Mouse (Mus musculus) forebrain, embryonic 13.5 days (tissue): ENCODE measurements around the gene Pdpn. TPM values are rescaled to one million over a fixed set of nuclear protein-coding genes. Genes with fewer than 3 reads are reported as not detected.
A peak's percentile ranks its signal among the peaks of the same experiment; 100 is the strongest.

ENCODE experiments used
- ATAC-seq: fragments of 200-750 bp; cut with Nextera tagmentation; 2 replicates; pipeline ENCODE4 v1.8.0; 2017
- H3K27ac ChIP-seq: fragments of 300-500 bp; sonication (generic); 2 replicates; pipeline ENCODE4 v1.5.1; 2015; ENCODE audit warnings: inconsistent platforms, mild to moderate bottlenecking, moderate library complexity
- H3K27me3 ChIP-seq: fragments of 300-500 bp; sonication (generic); 2 replicates; pipeline ENCODE4 v1.6.1; 2015; ENCODE audit warnings: mild to moderate bottlenecking, inconsistent platforms
- H3K36me3 ChIP-seq: fragments of 300-500 bp; sonication (generic); 2 replicates; pipeline ENCODE4 v1.6.1; 2015; ENCODE audit warnings: mild to moderate bottlenecking, inconsistent platforms; ENCODE audit not compliant: poor library complexity, severe bottlenecking
- H3K4me1 ChIP-seq: fragments of 300-500 bp; sonication (generic); 2 replicates; pipeline ENCODE4 v1.6.1; 2015; ENCODE audit warnings: inconsistent platforms
- H3K4me2 ChIP-seq: fragments of 300-500 bp; sonication (generic); 2 replicates; pipeline ENCODE4 v1.6.1; 2015; ENCODE audit warnings: inconsistent platforms, mild to moderate bottlenecking, moderate library complexity
- H3K4me3 ChIP-seq: fragments of 300-500 bp; sonication (generic); 2 replicates; pipeline ENCODE4 v1.5.1; 2015; ENCODE audit warnings: mild to moderate bottlenecking, inconsistent platforms
- H3K9ac ChIP-seq: fragments of 300-500 bp; sonication (generic); 2 replicates; pipeline ENCODE4 v1.6.1; 2015; ENCODE audit warnings: mild to moderate bottlenecking, inconsistent platforms
- H3K9me3 ChIP-seq: fragments of 300-500 bp; sonication (generic); replicated peaks from 2 replicates; pipeline ENCODE4 v1.6.1; 2016; ENCODE audit warnings: inconsistent platforms
- WGBS: fragments of 180-500 bp; shearing (Covaris S2); methylation state at CpG from one replicate; pipeline ENCODE4 v1.1.7; 2015; 5-methylcytosine and 5-hydroxymethylcytosine counted together
- polyA plus RNA-seq: library from polyadenylated mRNA; unstranded; fragments of >200 nt; fragmentation: Nextera tagmentation; extraction: Ambion mirVana; gene quantifications from 2 replicates; pipeline ENCODE4 v1.2.1, GENCODE M21; 2015

Pdpn gene
- polyA plus RNA-seq, 1 experiment from 2014 or later: 59.6 TPM

DNA sequence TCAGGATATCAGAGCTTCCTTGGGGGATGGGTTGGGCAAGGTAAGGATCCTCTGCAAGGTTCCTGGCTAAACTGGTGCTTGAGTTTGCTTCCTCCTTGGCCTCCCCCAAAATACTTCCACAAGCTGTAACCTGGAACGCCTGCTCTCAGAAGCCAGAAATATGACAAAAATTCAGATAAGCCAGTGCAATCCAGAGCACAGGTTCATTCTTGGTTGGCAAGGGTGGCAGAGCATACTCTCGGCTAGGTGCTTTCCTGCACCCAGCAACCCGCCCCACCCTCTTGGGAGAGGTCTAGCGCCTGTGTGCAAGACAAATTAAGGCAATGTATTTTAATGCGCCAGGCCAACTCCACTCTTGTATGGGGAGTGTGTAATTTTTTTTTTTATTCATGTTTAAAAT is 3.2 kb downstream of the Pdpn start:
- Histone ChIP-seq H3K4me3 (no peak overlapping the region), H3K27me3 (no peaks in the 10 kb centered on the region), H3K36me3 (peaks cover 20% of the 10 kb centered on the region), H3K4me1 (peaks cover 48% of the 10 kb centered on the region), H3K4me2 (peak overlapping the region; percentile 66), H3K9ac (no peak overlapping the region), H3K27ac (no peak overlapping the region), H3K9me3 (peaks cover 6% of the 10 kb centered on the region)
- 71% methylated on average over 5 of the region's 5 CpGs for WGBS
- no peak for ATAC-seq

DNA sequence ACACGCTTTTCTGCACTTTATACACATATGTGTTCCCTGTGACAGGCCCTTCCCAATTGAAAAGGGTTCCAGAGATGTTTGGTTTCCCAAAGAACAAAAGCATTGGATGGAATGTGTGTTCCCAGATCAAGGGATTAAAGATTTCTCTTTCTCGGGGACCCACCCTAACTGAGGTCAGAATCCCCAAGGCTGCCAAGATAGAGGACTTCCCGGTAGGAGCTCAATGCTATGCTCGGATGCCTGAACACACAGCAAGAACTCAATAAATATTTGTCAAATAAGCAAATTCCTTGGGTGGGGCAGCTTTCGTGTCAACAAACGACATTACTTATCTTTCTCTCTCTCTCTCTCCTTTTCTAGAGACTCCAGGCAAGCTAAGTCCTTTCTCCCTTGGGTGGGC is 5.0 kb downstream of the Pdpn start:
- Histone ChIP-seq H3K27ac (no peak overlapping the region), H3K4me3 (no peak overlapping the region), H3K4me2 (no peak overlapping the region), H3K9me3 (peaks cover 6% of the 10 kb centered on the region), H3K27me3 (no peaks in the 10 kb centered on the region), H3K4me1 (peaks cover 38% of the 10 kb centered on the region), H3K9ac (no peak overlapping the region), H3K36me3 (peaks cover 24% of the 10 kb centered on the region)
- WGBS: 62% methylated on average over 6 of the region's 6 CpGs
- ATAC-seq: no peak

DNA sequence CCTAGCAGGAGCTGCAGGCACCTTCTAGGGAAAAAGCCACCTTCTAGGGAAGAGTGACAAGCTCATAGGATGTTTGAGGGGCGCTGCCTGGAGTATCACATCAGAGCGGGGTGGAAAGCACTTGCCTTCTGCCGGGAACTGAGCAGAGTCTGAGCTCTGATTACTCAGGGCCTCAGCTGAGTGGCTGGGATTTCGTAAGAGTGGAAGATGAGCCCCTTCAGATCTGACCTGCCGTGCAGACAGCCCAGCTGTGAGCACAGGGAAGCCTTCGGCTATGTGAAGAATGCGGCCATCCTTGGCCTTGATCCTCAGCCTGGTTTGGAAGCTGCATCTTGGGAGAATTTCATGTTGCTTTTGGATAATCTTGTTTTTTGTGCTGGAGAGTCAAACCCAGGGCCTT is 10.5 kb downstream of the Pdpn start:
- 73% methylated on average over 7 of the region's 7 CpGs for WGBS

DNA sequence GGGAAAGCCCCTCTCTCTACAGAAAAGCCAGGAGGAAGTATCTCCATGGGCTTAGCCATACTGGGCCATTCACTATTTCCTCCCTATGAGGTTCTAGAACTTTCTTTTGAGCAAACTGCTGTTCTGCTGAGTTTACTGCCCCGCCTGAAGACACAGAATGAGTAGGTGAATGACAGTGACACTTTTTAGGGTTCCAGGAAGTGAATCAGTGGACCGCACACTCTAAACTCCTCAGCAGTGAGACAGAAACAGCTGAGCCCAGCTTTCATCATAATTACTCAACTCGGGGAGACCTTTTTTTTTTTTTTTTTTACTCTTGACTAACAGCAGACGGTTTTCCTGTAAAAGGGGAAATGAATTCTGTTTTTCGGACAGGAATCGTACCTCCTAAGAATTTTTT is 10.9 kb downstream of the Pdpn start:
- Histone ChIP-seq H3K36me3 (peaks cover 20% of the 10 kb centered on the region), H3K9me3 (peaks cover 6% of the 10 kb centered on the region), H3K27ac (no peak overlapping the region), H3K4me1 (peaks cover 10% of the 10 kb centered on the region; the same call in 1 of the 2 replicates), H3K4me2 (no peak overlapping the region), H3K9ac (no peak overlapping the region), H3K4me3 (no peak overlapping the region), H3K27me3 (no peaks in the 10 kb centered on the region)
- 87% methylated on average over 6 of the region's 6 CpGs for WGBS
- ATAC-seq: no peak

More for the DNA sequence above, 10.5 kb downstream of the Pdpn start:
- Histone ChIP-seq H3K9ac (no peak overlapping the region), H3K4me3 (no peak overlapping the region), H3K36me3 (peaks cover 24% of the 10 kb centered on the region), H3K27ac (0 out of 2 replicates have a peak overlapping the region, but pooled peaks have one; percentile 14), H3K27me3 (no peaks in the 10 kb centered on the region), H3K4me1 (peaks cover 10% of the 10 kb centered on the region; the same call in 1 of the 2 replicates), H3K4me2 (no peak overlapping the region), H3K9me3 (peaks cover 6% of the 10 kb centered on the region)
- no peak for ATAC-seq

DNA sequence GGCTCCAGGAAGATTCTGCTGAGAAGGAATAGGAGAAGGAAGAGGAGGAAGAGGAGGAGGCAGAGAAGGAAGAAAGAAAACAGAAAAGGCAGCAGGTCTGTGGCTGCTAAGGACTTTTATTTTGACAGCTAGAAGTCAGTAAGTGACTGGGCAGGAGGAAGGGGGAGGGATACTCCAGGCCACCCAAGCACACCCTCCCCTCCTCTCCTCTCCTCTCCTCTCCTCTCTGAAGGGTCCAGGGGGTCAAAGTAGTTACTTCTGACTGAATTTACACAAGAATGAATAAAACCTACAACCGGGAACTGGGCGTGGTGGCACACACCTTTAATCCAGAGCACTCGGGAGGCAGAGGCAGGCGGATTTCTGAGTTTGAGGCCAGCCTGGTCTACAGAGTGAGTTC is 12.3 kb downstream of the Pdpn start:
- no peak overlapping the region for H3K27ac ChIP-seq
- peaks cover 7% of the 10 kb centered on the region; the same call in 1 of the 2 replicates for H3K36me3 ChIP-seq
- ATAC-seq: no peak
- H3K4me3 ChIP-seq: no peak overlapping the region
- no peaks in the 10 kb centered on the region for H3K27me3 ChIP-seq
- 77% methylated on average over 4 of the region's 4 CpGs for WGBS
- no peaks in the 10 kb centered on the region; the same call in 1 of the 2 replicates for H3K9me3 ChIP-seq
- peaks cover 10% of the 10 kb centered on the region; the same call in 1 of the 2 replicates for H3K4me1 ChIP-seq
- H3K4me2 ChIP-seq: no peak overlapping the region
- H3K9ac ChIP-seq: no peak overlapping the region

DNA sequence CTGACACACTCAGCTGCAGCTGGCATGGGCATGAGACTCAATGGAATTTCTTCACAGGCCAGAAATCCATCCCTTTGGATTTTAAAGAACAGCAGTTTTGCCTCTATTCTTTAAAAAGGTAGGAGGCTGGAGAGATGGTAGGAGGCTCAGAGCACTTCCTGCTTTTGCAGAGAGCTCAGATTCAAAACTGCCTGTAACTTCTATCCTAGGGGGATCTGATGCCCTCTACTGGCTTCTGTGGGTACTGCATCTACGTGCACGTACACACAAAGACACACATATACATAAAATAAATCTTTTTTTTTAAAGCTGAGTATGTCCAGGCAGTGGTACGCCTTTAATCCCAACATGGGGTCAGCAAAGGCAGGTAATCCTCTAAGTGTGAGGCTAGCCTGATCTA is 19.2 kb downstream of the Pdpn start:
- Histone ChIP-seq H3K4me2 (peak overlapping the region; percentile 22; the same call in 1 of the 2 replicates), H3K9me3 (no peaks in the 10 kb centered on the region), H3K4me3 (no peak overlapping the region), H3K27ac (peak overlapping the region; percentile 92), H3K36me3 (no peaks in the 10 kb centered on the region), H3K9ac (no peak overlapping the region), H3K27me3 (no peaks in the 10 kb centered on the region), H3K4me1 (peaks cover 25% of the 10 kb centered on the region)
- 0 out of 2 replicates have a peak, but pooled peaks have one; percentile 4 for ATAC-seq
- 81% methylated on average over 3 of the region's 3 CpGs for WGBS

DNA sequence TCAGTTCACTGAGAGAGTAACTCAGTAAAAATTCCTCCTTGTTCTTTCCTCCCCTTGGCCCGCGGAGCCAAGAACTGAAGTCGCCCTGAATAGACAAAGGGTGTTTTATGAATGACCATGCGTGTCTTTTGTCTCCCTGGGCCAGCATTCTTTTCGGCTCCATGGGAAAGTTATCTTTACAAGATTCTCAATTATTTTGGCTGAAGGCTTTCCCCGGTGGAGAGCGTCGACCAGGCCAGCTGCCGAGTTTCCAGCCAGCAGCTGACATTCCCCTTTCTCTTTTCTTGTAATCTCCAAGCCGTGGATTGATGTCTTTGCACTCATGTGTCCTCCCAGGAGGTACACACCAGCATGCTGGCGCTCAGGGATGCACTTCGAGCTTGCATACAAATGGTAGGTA is 19.7 kb downstream of the Pdpn start:
- WGBS: 3% methylated on average over 12 of the region's 12 CpGs
- Histone ChIP-seq H3K9ac (0 out of 2 replicates have a peak overlapping the region, but pooled peaks have one; percentile 2), H3K4me3 (no peak overlapping the region), H3K4me1 (peaks cover 25% of the 10 kb centered on the region), H3K36me3 (0 out of 2 replicates have a peak, but pooled peaks cover 4% of the 10 kb centered on the region), H3K9me3 (no peaks in the 10 kb centered on the region), H3K4me2 (peak overlapping the region; percentile 22; the same call in 1 of the 2 replicates), H3K27me3 (no peaks in the 10 kb centered on the region), H3K27ac (peak overlapping the region; percentile 92)
- ATAC-seq: peak; percentile 71; the same call in 1 of the 2 replicates

DNA sequence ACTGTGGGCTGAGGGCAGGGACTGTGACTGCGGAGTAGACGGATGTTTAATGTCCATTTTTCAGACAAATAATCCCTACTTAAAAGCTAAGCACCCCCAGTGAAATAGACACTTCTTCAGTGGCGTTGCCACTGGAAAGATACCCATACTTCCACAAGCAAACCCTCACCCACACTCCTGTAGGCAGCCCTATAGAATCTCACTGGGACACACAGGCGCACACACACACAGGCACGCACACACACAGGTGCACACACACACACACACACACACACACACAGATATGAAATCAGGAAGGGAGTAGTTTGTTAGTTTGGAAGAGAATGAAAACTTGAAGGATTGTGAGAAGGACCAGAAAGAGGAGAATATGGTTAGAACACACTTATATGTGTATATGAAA is 20.3 kb downstream of the Pdpn start:
- Histone ChIP-seq H3K36me3 (0 out of 2 replicates have a peak, but pooled peaks cover 5% of the 10 kb centered on the region), H3K27ac (peak overlapping the region; percentile 83), H3K9me3 (no peaks in the 10 kb centered on the region), H3K4me3 (no peak overlapping the region), H3K4me1 (peaks cover 25% of the 10 kb centered on the region), H3K4me2 (peak overlapping the region; percentile 49), H3K9ac (no peak overlapping the region), H3K27me3 (no peaks in the 10 kb centered on the region)
- 43% methylated on average over 5 of the region's 5 CpGs for whole genome bisulfite sequencing
- ATAC-seq: 0 out of 2 replicates have a peak, but pooled peaks have one; percentile 41

DNA sequence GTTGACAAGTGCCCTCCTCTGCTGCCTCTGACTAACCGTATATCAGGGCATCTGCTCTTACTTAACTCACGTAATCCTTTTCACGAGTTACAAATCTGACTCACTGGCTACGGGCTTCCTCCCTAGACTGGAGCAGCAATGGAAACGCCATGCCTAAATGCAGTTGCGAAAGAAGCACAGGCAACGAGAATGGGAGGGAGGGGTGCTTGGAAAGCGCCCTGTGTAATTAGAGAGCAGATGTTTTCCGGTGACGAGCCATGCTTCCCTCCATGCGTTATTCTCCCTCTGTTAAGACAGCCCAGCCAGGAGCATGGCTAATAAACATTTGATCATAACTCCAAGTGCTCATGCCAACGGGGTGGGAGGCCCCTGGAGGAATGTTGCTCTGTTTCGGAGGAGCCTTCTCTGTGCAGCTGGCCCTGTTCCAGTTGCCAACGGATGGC is 20.9 kb downstream of the Pdpn start:
- no peak overlapping the region for H3K9ac ChIP-seq
- peak; percentile 74 for ATAC-seq
- H3K4me3 ChIP-seq: peak overlapping the region; percentile 10; the same call in 1 of the 2 replicates
- 8% methylated on average over 14 of the region's 14 CpGs for WGBS
- H3K4me1 ChIP-seq: peaks cover 25% of the 10 kb centered on the region
- H3K36me3 ChIP-seq: peaks cover 9% of the 10 kb centered on the region; the same call in 1 of the 2 replicates
- H3K9me3 ChIP-seq: no peaks in the 10 kb centered on the region
- H3K27ac ChIP-seq: peak overlapping the region; percentile 83
- H3K4me2 ChIP-seq: peak overlapping the region; percentile 49
- no peaks in the 10 kb centered on the region for H3K27me3 ChIP-seq

DNA sequence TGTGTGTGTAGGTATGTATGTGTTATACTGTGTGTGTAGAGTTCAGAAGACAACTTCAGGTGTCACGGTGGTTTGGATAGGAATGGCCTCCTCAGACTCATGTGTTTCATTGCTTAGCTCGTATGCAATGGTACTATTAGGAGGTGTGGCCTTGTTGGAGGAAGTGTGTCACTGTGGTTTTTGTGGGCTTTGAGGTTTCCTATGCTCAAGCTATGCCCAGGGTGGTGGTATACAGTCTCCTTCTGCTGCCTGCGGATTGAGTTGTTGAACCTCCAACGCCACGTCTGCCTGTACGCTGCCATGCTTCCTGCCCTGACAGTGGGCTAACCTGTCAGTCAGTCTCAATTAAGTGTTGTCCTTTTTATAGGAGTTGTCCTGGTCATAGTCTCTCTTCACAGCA is 22.0 kb downstream of the Pdpn start:
- no peak overlapping the region for H3K4me2 ChIP-seq
- no peak overlapping the region for H3K27ac ChIP-seq
- no peak for ATAC-seq
- H3K9ac ChIP-seq: no peak overlapping the region
- WGBS: 95% methylated on average over 6 of the region's 6 CpGs
- peaks cover 25% of the 10 kb centered on the region for H3K4me1 ChIP-seq
- no peak overlapping the region for H3K4me3 ChIP-seq
- no peaks in the 10 kb centered on the region for H3K27me3 ChIP-seq
- peaks cover 21% of the 10 kb centered on the region for H3K36me3 ChIP-seq
- no peaks in the 10 kb centered on the region for H3K9me3 ChIP-seq

DNA sequence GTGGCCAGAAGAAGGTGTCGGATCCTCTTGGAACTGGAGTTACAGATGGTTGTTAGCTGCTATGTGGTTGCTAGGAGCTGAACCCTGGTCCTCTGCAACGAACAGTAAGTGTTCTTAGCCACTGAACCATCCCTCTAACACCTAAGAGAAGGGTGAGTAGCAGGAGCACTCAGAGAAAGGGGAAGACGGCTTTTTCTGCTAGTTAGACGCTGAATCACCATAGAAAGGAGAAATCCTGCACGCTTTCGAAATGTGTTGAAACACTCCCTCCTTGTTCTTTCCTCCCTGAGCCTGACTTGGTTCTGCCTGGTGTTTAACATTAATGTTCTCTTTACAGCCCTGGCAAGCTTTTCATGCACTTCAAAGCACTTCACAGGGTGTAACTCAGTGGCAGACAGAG is 27.8 kb downstream of the Pdpn start:
- WGBS: 93% methylated on average over 6 of the region's 6 CpGs
- Histone ChIP-seq H3K27me3 (no peaks in the 10 kb centered on the region), H3K4me2 (no peak overlapping the region), H3K27ac (no peak overlapping the region), H3K4me3 (no peak overlapping the region), H3K4me1 (no peaks in the 10 kb centered on the region), H3K36me3 (peaks cover 39% of the 10 kb centered on the region), H3K9me3 (no peaks in the 10 kb centered on the region), H3K9ac (no peak overlapping the region)
- no peak for ATAC-seq

DNA sequence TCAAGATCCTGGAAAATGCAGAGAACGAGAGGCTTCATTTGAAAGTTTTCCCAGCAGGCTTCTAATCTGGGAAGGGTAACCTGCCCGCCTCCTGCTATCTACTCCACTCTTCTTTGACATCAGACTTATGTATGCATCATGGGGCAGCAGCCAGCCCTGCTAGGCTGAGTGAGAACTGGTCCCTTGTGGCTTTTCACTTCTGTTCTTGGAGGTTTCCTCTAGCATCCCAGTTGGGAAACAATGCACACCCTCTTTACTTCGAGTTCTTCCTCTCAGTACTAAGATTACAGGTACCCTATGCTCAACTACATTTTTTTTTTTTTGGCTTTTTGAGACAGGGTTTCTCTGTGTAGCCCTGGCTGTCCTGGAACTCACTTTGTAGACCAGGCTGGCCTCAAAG is 28.5 kb downstream of the Pdpn start:
- H3K4me3 ChIP-seq: no peak overlapping the region
- H3K4me2 ChIP-seq: no peak overlapping the region
- H3K27me3 ChIP-seq: no peaks in the 10 kb centered on the region
- H3K9ac ChIP-seq: no peak overlapping the region
- H3K4me1 ChIP-seq: no peaks in the 10 kb centered on the region
- H3K9me3 ChIP-seq: no peaks in the 10 kb centered on the region
- peaks cover 39% of the 10 kb centered on the region for H3K36me3 ChIP-seq
- H3K27ac ChIP-seq: no peak overlapping the region
- 85% methylated on average over 3 of the region's 3 CpGs for WGBS
- ATAC-seq: no peak

DNA sequence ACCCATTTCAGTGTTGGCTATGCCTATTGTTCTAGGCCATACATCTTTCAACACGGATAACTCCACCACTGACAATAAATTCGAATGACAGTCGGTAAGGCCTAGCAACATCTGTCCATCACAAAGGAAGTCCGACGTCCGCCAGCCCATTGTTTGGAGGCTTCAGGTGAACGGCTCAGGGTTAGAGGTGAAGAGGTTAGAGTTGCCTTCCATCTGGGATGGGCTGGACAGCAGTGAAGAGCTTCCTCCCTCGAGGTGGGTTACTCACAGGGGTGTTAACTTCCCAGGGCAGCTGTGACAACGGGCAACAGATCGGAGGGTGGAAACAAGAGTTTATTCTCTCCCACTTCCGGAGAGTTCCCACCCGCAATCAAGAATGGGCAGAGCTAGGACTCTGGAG is 36.7 kb downstream of the Pdpn start:
- ATAC-seq: no peak
- Histone ChIP-seq H3K4me1 (no peaks in the 10 kb centered on the region), H3K4me2 (no peak overlapping the region), H3K27ac (no peak overlapping the region), H3K27me3 (no peaks in the 10 kb centered on the region), H3K9me3 (no peaks in the 10 kb centered on the region), H3K36me3 (peaks cover 3% of the 10 kb centered on the region; the same call in 1 of the 2 replicates), H3K4me3 (no peak overlapping the region), H3K9ac (no peak overlapping the region)
- 85% methylated on average over 12 of the region's 12 CpGs for WGBS
